Mouse (Mus musculus) CH12.LX (cell line): ENCODE results near the gene Ttc38. TPM values are rescaled to one million over a fixed set of nuclear protein-coding genes. Genes with fewer than 3 reads are reported as not detected.

ENCODE experiments used
- DNase-seq: peaks from one replicate; pipeline ENCODE4 v3.0.0-alpha.2; 2013; ENCODE audit errors: extremely low read depth
- H3K27ac ChIP-seq: 2 replicates; pipeline ENCODE4 v1.5.1; 2012; ENCODE audit warnings: low read depth, mild to moderate bottlenecking, control low read depth, moderate library complexity; ENCODE audit not compliant: insufficient read depth
- H3K27me3 ChIP-seq: replicated peaks from 2 replicates; pipeline ENCODE3; 2012; ENCODE audit warnings: inconsistent platforms
- H3K36me3 ChIP-seq, 2 experiments: replicated peaks in 1 of 2; 2 replicates each; pipeline versions ENCODE3 to v1.6.1; 2012; ENCODE audit warnings: inconsistent platforms in 1 of 2, low read length in 1 of 2, mild to moderate bottlenecking in 1 of 2, mixed read lengths in 1 of 2, moderate library complexity in 1 of 2; ENCODE audit not compliant: control insufficient read depth in 1 of 2, insufficient read depth in 1 of 2
- H3K4me1 ChIP-seq, 2 experiments: 2 replicates each; pipeline ENCODE4 v1.6.1; 2012; ENCODE audit warnings: inconsistent platforms in 1 of 2, moderate library complexity in 1 of 2; ENCODE audit not compliant: insufficient read depth in 2 of 2, control insufficient read depth in 1 of 2
- H3K4me2 ChIP-seq: 2 replicates; pipeline ENCODE4 v1.6.1; 2012; ENCODE audit warnings: low read depth, mild to moderate bottlenecking, control low read depth; ENCODE audit not compliant: poor library complexity, insufficient read depth, severe bottlenecking
- H3K4me3 ChIP-seq, 3 experiments: fragments of 150-350 bp in 1 of 3; sonication (generic) in 1 of 3; replicated peaks in 1 of 3; 2 replicates each; pipeline versions ENCODE3 to v1.5.1; 2011 to 2012; ENCODE audit warnings: low read depth in 2 of 3, low read length in 2 of 3, mild to moderate bottlenecking in 2 of 3, moderate library complexity in 2 of 3, control low read depth in 1 of 3, improper control_type of control experiment in 1 of 3, inconsistent platforms in 1 of 3, mixed read lengths in 1 of 3; ENCODE audit not compliant: poor library complexity in 1 of 3
- H3K79me2 ChIP-seq: replicated peaks from 2 replicates; pipeline ENCODE4 v1.6.1; 2012; ENCODE audit warnings: mild to moderate bottlenecking, moderate library complexity; ENCODE audit not compliant: control insufficient read depth, poor library complexity, insufficient read depth, severe bottlenecking; ENCODE audit errors: extremely low read depth
- H3K9ac ChIP-seq: 2 replicates; pipeline ENCODE4 v1.6.1; 2012; ENCODE audit warnings: low read depth, mild to moderate bottlenecking, control low read depth, moderate library complexity; ENCODE audit not compliant: insufficient read depth
- H3K9me3 ChIP-seq: replicated peaks from 2 replicates; pipeline ENCODE3; 2012; ENCODE audit warnings: low read length, inconsistent platforms, mixed read lengths
- BHLHE40 ChIP-seq: IDR thresholded peaks from 2 replicates; pipeline ENCODE4 v1.6.1; 2011; ENCODE audit warnings: mild to moderate bottlenecking, low read depth, low read length, improper control_type of control experiment
- CHD1 ChIP-seq: IDR thresholded peaks from 2 replicates; pipeline ENCODE4 v1.6.1; 2012; ENCODE audit warnings: low read depth, low read length, improper control_type of control experiment, inconsistent platforms
- CHD2 ChIP-seq: IDR thresholded peaks from 2 replicates; pipeline ENCODE4 v1.6.1; 2011; ENCODE audit warnings: low read length, improper control_type of control experiment
- CTCF ChIP-seq, 2 experiments: IDR thresholded peaks in 1 of 2; conservative IDR thresholded peaks in 1 of 2; 2 replicates each; pipeline ENCODE4 v1.5.1; 2011 to 2012; ENCODE audit warnings: low read depth in 2 of 2, low read length in 2 of 2, improper control_type of control experiment in 1 of 2, inconsistent platforms in 1 of 2, mild to moderate bottlenecking in 1 of 2, moderate library complexity in 1 of 2
- E2F4 ChIP-seq: IDR thresholded peaks from 2 replicates; pipeline ENCODE4 v1.6.1; 2011; ENCODE audit warnings: low read depth, low read length, improper control_type of control experiment; ENCODE audit not compliant: insufficient replicate concordance
- ELF1 ChIP-seq: IDR thresholded peaks from 2 replicates; pipeline ENCODE4 v1.6.1; 2014; ENCODE audit warnings: low read depth, mild to moderate bottlenecking, inconsistent platforms, low read length, improper control_type of control experiment
- GABPA ChIP-seq: IDR thresholded peaks from 2 replicates; pipeline ENCODE4 v1.6.1; 2012; ENCODE audit warnings: low read depth, low read length, improper control_type of control experiment, inconsistent platforms; ENCODE audit not compliant: insufficient replicate concordance
- JUN ChIP-seq: IDR thresholded peaks from 2 replicates; pipeline ENCODE4 v1.6.1; 2011; ENCODE audit warnings: low read depth, mild to moderate bottlenecking, low read length, improper control_type of control experiment, moderate library complexity; ENCODE audit not compliant: insufficient read depth
- JUND ChIP-seq: conservative IDR thresholded peaks from 2 replicates; pipeline ENCODE4 v1.6.1; 2011; ENCODE audit warnings: low read depth, low read length, improper control_type of control experiment
- KAT2A ChIP-seq: IDR thresholded peaks from 2 replicates; pipeline ENCODE4 v1.6.1; 2012; ENCODE audit warnings: low read length, improper control_type of control experiment, inconsistent platforms; ENCODE audit not compliant: insufficient replicate concordance
- MAFK ChIP-seq: IDR thresholded peaks from 2 replicates; pipeline ENCODE4 v1.6.1; 2011; ENCODE audit warnings: low read length, improper control_type of control experiment; ENCODE audit not compliant: insufficient replicate concordance
- MAZ ChIP-seq: IDR thresholded peaks from 2 replicates; pipeline ENCODE4 v1.6.1; 2012; ENCODE audit warnings: low read depth, mild to moderate bottlenecking, inconsistent platforms, low read length, improper control_type of control experiment, moderate library complexity
- MYC ChIP-seq: IDR thresholded peaks from 2 replicates; pipeline ENCODE4 v1.6.1; 2011; ENCODE audit warnings: low read depth, mild to moderate bottlenecking, improper control_type of control experiment, low read length
- NELFE ChIP-seq: IDR thresholded peaks from 2 replicates; pipeline ENCODE4 v1.6.1; 2011; ENCODE audit warnings: low read depth, low read length, improper control_type of control experiment
- NRF1 ChIP-seq: IDR thresholded peaks from 2 replicates; pipeline ENCODE4 v1.6.1; 2014; ENCODE audit warnings: low read depth, mild to moderate bottlenecking, inconsistent platforms, low read length, improper control_type of control experiment, moderate library complexity
- PAX5 ChIP-seq: IDR thresholded peaks from 2 replicates; pipeline ENCODE4 v1.6.1; 2012; ENCODE audit warnings: low read length, inconsistent platforms, mixed read lengths
- POLR2A ChIP-seq: IDR thresholded peaks from 2 replicates; pipeline ENCODE4 v1.6.1; 2011; ENCODE audit warnings: low read depth, mild to moderate bottlenecking, improper control_type of control experiment, low read length
- POLR2AphosphoS2 ChIP-seq: IDR thresholded peaks from 2 replicates; pipeline ENCODE4 v1.6.1; 2011; ENCODE audit warnings: low read depth, low read length, improper control_type of control experiment
- RAD21 ChIP-seq: IDR thresholded peaks from 2 replicates; pipeline ENCODE4 v1.6.1; 2011; ENCODE audit warnings: low read depth, mild to moderate bottlenecking, low read length, improper control_type of control experiment, moderate library complexity
- RCOR1 ChIP-seq: conservative IDR thresholded peaks from 2 replicates; pipeline ENCODE4 v1.6.1; 2012; ENCODE audit warnings: low read depth, mild to moderate bottlenecking, inconsistent platforms, low read length, improper control_type of control experiment
- SIN3A ChIP-seq: IDR thresholded peaks from 2 replicates; pipeline ENCODE4 v1.6.1; 2012; ENCODE audit warnings: low read length, improper control_type of control experiment, inconsistent platforms
- SMC3 ChIP-seq: IDR thresholded peaks from 2 replicates; pipeline ENCODE4 v1.6.1; 2011; ENCODE audit warnings: low read depth, low read length, improper control_type of control experiment
- TBP ChIP-seq: conservative IDR thresholded peaks from 2 replicates; pipeline ENCODE4 v1.6.1; 2011; ENCODE audit warnings: low read depth, low read length, improper control_type of control experiment
- TCF12 ChIP-seq: IDR thresholded peaks from 2 replicates; pipeline ENCODE4 v1.6.1; 2014; ENCODE audit warnings: low read depth, mild to moderate bottlenecking, inconsistent platforms, low read length, improper control_type of control experiment
- USF1 ChIP-seq: IDR thresholded peaks from 2 replicates; pipeline ENCODE4 v1.6.1; 2014; ENCODE audit warnings: low read depth, mild to moderate bottlenecking, inconsistent platforms, low read length, improper control_type of control experiment
- USF2 ChIP-seq: conservative IDR thresholded peaks from 2 replicates; pipeline ENCODE4 v1.6.1; 2011; ENCODE audit warnings: low read depth, low read length, improper control_type of control experiment
- ZC3H11A ChIP-seq: IDR thresholded peaks from 2 replicates; pipeline ENCODE4 v1.6.1; 2012; ENCODE audit warnings: low read depth, mild to moderate bottlenecking, inconsistent platforms, low read length, improper control_type of control experiment
- ZKSCAN1 ChIP-seq: IDR thresholded peaks from 2 replicates; pipeline ENCODE4 v1.6.1; 2012; ENCODE audit warnings: low read depth, inconsistent platforms, low read length, improper control_type of control experiment, borderline replicate concordance
- dilution Hi-C: fragments of 300-500 bp; cut with MboI; formaldehyde crosslinking; loops from 2 replicates; pipeline ENCODE4 v1.14.3; 2020; ENCODE audit warnings: low sequenced_read_pairs; ENCODE audit not compliant: extremely low pct_unique_long_range_greater_than_20kb, extremely low pct_ligation_motif_present
- in situ Hi-C: fragments of 300-500 bp; cut with MboI; formaldehyde crosslinking; loops from 3 replicates; pipeline ENCODE4 v1.14.3; 2019; ENCODE audit warnings: low sequenced_read_pairs, low pct_ligation_motif_present, low pct_unique_long_range_greater_than_20kb, mixed read lengths
- polyA plus RNA-seq: library from polyadenylated mRNA; unstranded; fragments of >175 nt; gene quantifications from 2 replicates; pipeline ENCODE4 v1.2.1, GENCODE M21; 2012; ENCODE audit warnings: low read depth; ENCODE audit not compliant: insufficient read length
- total RNA-seq, 2 experiments: library from RNA; depleted of rRNA; stranded (reverse); fragments of 300-350 nt in 1 of 2; fragments of >200 nt in 1 of 2; gene quantifications; 2 replicates each; pipeline ENCODE4 v1.2.3; 2012 to 2014

The Ttc38 gene
- total and polyA plus RNA-seq, 3 experiments = 5.1 to 5.8 (median 5.1) TPM

DNA sequence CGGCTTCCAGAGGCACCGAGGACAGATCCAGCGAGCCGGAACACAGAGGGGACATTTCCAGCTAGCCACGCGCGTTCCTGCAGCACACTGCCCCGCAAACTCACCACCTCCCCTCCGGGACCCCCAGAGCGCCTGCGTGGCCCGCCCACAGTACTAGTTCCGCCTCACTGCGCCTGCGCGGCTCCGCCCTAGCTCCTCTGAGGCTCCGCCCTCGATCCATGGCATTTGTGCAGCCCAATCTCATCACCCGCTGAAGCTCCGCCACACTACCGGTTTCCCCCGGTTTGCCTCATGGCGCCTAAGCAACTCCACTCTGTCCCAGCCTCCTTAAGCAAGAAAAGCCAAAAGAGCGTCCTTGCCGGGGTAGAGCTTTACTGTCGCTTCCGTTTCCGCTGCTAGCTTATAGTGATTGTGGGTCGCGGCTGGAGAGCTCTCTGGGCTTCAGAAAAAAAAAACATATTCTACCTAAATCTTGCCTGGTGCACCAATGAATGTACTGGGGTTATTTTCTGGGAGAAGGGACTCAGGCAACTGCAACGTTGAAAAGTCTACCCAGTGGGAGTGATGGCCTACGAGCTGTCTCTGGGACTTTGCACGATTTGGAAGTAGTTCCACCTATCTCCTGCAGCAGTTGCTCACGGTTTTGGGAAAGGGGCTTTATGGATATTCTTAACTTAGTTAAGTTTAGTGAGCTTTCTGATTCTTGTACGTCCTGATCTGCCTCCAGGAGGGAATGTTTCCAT, 20.4 kb upstream of the Ttc38 start, which contains the start of gene Cdpf1 (continued):
- TF ChIP-seq POLR2A (peak; percentile 97), ELF1 (peak; percentile 85), MYC (peak; percentile 89), KAT2A (no peak), JUN (no peak), CHD2 (no peak), NELFE (peak; percentile 95), RAD21 (no peak), USF2 (no peak), JUND (no peak), BHLHE40 (no peak)

DNA sequence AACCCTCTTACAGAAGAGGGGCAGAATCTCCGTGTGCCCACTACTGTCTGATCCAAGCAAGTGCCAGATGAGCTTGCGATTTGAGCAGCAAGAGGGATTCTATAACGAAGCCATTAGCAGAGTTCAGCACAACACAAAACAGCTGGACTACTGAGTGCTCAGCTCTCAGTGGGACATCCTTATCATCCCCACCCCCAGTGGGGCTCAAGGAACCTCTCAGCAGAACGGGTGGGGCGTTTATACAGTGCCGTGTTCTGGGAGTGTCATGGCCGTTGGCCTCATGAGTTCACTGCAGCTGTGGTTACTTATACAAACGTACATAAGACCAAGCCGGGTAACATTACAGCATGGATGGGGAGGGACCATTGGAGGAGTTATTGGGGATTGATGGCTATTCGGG, 18.7 kb upstream of the Ttc38 start:
- dilution Hi-C loops = no loop called here
- Histone ChIP-seq H3K4me2 (no peak overlapping the region), H3K4me3 (no peak overlapping the region), H3K36me3 (peaks cover 0 to 9% of the 10 kb centered on the region in 2 experiments), H3K4me1 (peaks cover 5 to 26% of the 10 kb centered on the region in 2 experiments), H3K27me3 (peaks cover 51% of the 10 kb centered on the region), H3K27ac (no peak overlapping the region), H3K9ac (no peak overlapping the region), H3K79me2 (no peaks in the 10 kb centered on the region), H3K9me3 (no peaks in the 10 kb centered on the region)
- no peak for DNase-seq
- in situ Hi-C loops = no loop called here
- TF ChIP-seq CHD1 = no peak
- no peak for TF ChIP-seq NELFE
- TF ChIP-seq RCOR1 = no peak
- TF ChIP-seq MAZ = no peak
- no peak for TF ChIP-seq USF1
- TF ChIP-seq TCF12 = no peak
- TF ChIP-seq USF2 = no peak
- no peak for TF ChIP-seq GABPA
- TF ChIP-seq ZKSCAN1 = no peak
- TF ChIP-seq E2F4 = no peak
- no peak for TF ChIP-seq SMC3
- no peak for TF ChIP-seq CTCF (conservative IDR thresholded peaks at IDR 0.05 in 1 of 2, IDR thresholded peaks at IDR 0.05 in 1 of 2; ENCODE audit: low read depth in 2 of 2, low read length in 2 of 2)
- no peak for TF ChIP-seq MAFK
- TF ChIP-seq ZC3H11A = no peak
- TF ChIP-seq NRF1 = no peak
- TF ChIP-seq TBP = no peak
- TF ChIP-seq POLR2AphosphoS2 = no peak
- no peak for TF ChIP-seq ELF1
- no peak for TF ChIP-seq SIN3A
- no peak for TF ChIP-seq PAX5
